Mouse (Mus musculus) cerebellum, postnatal 25 days (tissue): ENCODE measurements around the gene Pigs.

Experiments used
- DNase-seq, 2 experiments: peaks; one replicate each; pipeline ENCODE4 v3.0.0; 2021; ENCODE audit warnings: mixed read lengths in 2 of 2

The Pigs gene

GRCm38 (mm10) chr11:78341702-78342101 lies 13.5 kb downstream of the Pigs start:
- DNase-seq: no peak

- peak; percentile 77 to 87 for DNase-seq
Measured at GRCm38 (mm10) chr11:78343381-78344327, 15.4 kb downstream of the Pigs start, which contains the start of gene Unc119. TSS of gene Unc119 (plus strand) at chr11:78343482.

GRCm38 (mm10) chr11:78344328-78344889 lies 16.2 kb downstream of the Pigs start:
- no peak for DNase-seq

- peak in 1 of 2 experiments; percentile 42 for DNase-seq
Measured at GRCm38 (mm10) chr11:78344890-78345715, 16.9 kb downstream of the Pigs start.

- DNase-seq: no peak
Measured at GRCm38 (mm10) chr11:78345801-78346200, 17.6 kb downstream of the Pigs start.

- no peak for DNase-seq
Measured at GRCm38 (mm10) chr11:78346326-78347069, 18.3 kb downstream of the Pigs start.

- peak; percentile 83 to 90 for DNase-seq
Measured at GRCm38 (mm10) chr11:78347070-78347754, 19.0 kb downstream of the Pigs start.

- no peak for DNase-seq
Measured at GRCm38 (mm10) chr11:78347908-78348307, 19.7 kb downstream of the Pigs start.

GRCm38 (mm10) chr11:78348474-78348873 lies 20.3 kb downstream of the Pigs start:
- DNase-seq: no peak

- no peak for DNase-seq
Measured at GRCm38 (mm10) chr11:78349441-78350358, 21.5 kb downstream of the Pigs start.

GRCm38 (mm10) chr11:78353081-78353480 lies 24.9 kb downstream of the Pigs start:
- DNase-seq: no peak

- DNase-seq: no peak
Measured at GRCm38 (mm10) chr11:78354905-78355304, 26.7 kb downstream of the Pigs start.

- peak; percentile 76 to 87 for DNase-seq
Measured at GRCm38 (mm10) chr11:78355471-78356238, 27.4 kb downstream of the Pigs start.

- DNase-seq: peak; percentile 43 to 58
Measured at GRCm38 (mm10) chr11:78358330-78359007, 30.3 kb downstream of the Pigs start.

GRCm38 (mm10) chr11:78360125-78360788 lies 32.0 kb downstream of the Pigs start:
- peak; percentile 78 to 88 for DNase-seq

GRCm38 (mm10) chr11:78360789-78361131 lies 32.5 kb downstream of the Pigs start:
- no peak for DNase-seq

GRCm38 (mm10) chr11:78363309-78364007 lies 35.2 kb downstream of the Pigs start:
- no peak for DNase-seq

- DNase-seq: no peak
Measured at GRCm38 (mm10) chr11:78364103-78364502, 35.9 kb downstream of the Pigs start.
